Mouse (Mus musculus) ES-E14 (cell line): Measurements from ENCODE around the gene Rora.

ENCODE experiments used
- CHD2 ChIP-seq: IDR thresholded peaks from 2 replicates; pipeline ENCODE4 v1.6.1; 2014; ENCODE audit warnings: mild to moderate bottlenecking, low read depth, low read length, inconsistent platforms
- ZC3H11A ChIP-seq: IDR thresholded peaks from 2 replicates; pipeline ENCODE4 v1.6.1; 2012; ENCODE audit warnings: low read depth, mild to moderate bottlenecking, inconsistent platforms, low read length, borderline replicate concordance

GRCm38 (mm10) chr9:69090749-69091270 lies 437.2 kb downstream of the Rora start:
- TF ChIP-seq CHD2: no peak
- no peak for TF ChIP-seq ZC3H11A
